Mouse (Mus musculus) stomach, embryonic 16.5 days (tissue): Measurements from ENCODE around the gene Olah. TPM values are rescaled to one million over a fixed set of nuclear protein-coding genes. Genes with fewer than 3 reads are reported as not detected.

Experiments
- ATAC-seq: fragments of 200-750 bp; cut with Nextera tagmentation; 2 replicates; pipeline ENCODE4 v1.8.0; 2017; ENCODE audit warnings: moderate number of reproducible peaks, moderate TSS enrichment; ENCODE audit not compliant: insufficient read depth, low FRiP score
- H3K27ac ChIP-seq: fragments of 300-500 bp; sonication (generic); 2 replicates; pipeline ENCODE4 v1.5.1; 2014; ENCODE audit warnings: low read length
- H3K27me3 ChIP-seq: fragments of 300-500 bp; sonication (generic); 2 replicates; pipeline ENCODE4 v1.6.1; 2014; ENCODE audit warnings: low read length, control low read depth, mixed read lengths; ENCODE audit not compliant: control insufficient read depth, insufficient read depth
- H3K36me3 ChIP-seq: fragments of 300-500 bp; sonication (generic); 2 replicates; pipeline ENCODE4 v1.6.1; 2014; ENCODE audit warnings: low read length; ENCODE audit not compliant: control insufficient read depth, insufficient read depth
- H3K4me1 ChIP-seq: fragments of 300-500 bp; sonication (generic); 2 replicates; pipeline ENCODE4 v1.6.1; 2014; ENCODE audit warnings: low read length, control low read depth, mixed read lengths; ENCODE audit not compliant: control insufficient read depth, insufficient read depth
- H3K4me2 ChIP-seq: fragments of 300-500 bp; sonication (generic); 2 replicates; pipeline ENCODE4 v1.6.1; 2014; ENCODE audit warnings: low read depth, low read length, mixed read lengths
- H3K4me3 ChIP-seq: fragments of 300-500 bp; sonication (generic); replicated peaks from 2 replicates; pipeline ENCODE4 v1.5.1; 2014; ENCODE audit warnings: mild to moderate bottlenecking, low read length
- H3K9ac ChIP-seq: fragments of 300-500 bp; sonication (generic); 2 replicates; pipeline ENCODE4 v1.6.1; 2014; ENCODE audit warnings: low read length
- H3K9me3 ChIP-seq: fragments of 300-500 bp; sonication (generic); replicated peaks from 2 replicates; pipeline ENCODE4 v1.6.1; 2016; ENCODE audit warnings: low read length, control low read depth; ENCODE audit not compliant: control insufficient read depth
- WGBS: fragments of 180-500 bp; shearing (Covaris S2); extraction: QIAGEN DNeasy Blood & Tissue Kit; methylation state at CpG from one replicate; pipeline ENCODE4 v1.1.7; 2014; 5-methylcytosine and 5-hydroxymethylcytosine counted together
- polyA plus RNA-seq: library from polyadenylated mRNA; unstranded; fragments of >200 nt; fragmentation: Nextera tagmentation; extraction: Ambion mirVana; gene quantifications from 2 replicates; pipeline ENCODE4 v1.2.1, GENCODE M21; 2015

The Olah gene
- polyA plus RNA-seq, 1 experiment from 2014 or later: not detected

GRCm38 (mm10) chr2:3420157-3420556, 23.1 kb upstream of the Olah start:
- Histone ChIP-seq H3K4me1 (peaks cover 11% of the 10 kb centered on the region), H3K4me3 (no peak overlapping the region), H3K27me3 (no peaks in the 10 kb centered on the region), H3K4me2 (no peak overlapping the region), H3K9ac (no peak overlapping the region), H3K36me3 (no peaks in the 10 kb centered on the region), H3K9me3 (no peaks in the 10 kb centered on the region), H3K27ac (no peak overlapping the region)
- 57% methylated on average over 4 of the region's 4 CpGs for WGBS
- ATAC-seq: no peak

GRCm38 (mm10) chr2:3418883-3419431, 21.9 kb upstream of the Olah start:
- H3K4me2 ChIP-seq: peak overlapping the region; percentile 74
- H3K27me3 ChIP-seq: no peaks in the 10 kb centered on the region
- H3K4me3 ChIP-seq: peak overlapping the region; percentile 55
- H3K27ac ChIP-seq: no peak overlapping the region
- peaks cover 4% of the 10 kb centered on the region; the same call in 1 of the 2 replicates for H3K4me1 ChIP-seq
- no peaks in the 10 kb centered on the region for H3K36me3 ChIP-seq
- H3K9me3 ChIP-seq: no peaks in the 10 kb centered on the region
- peak overlapping the region; percentile 49; the same call in 1 of the 2 replicates for H3K9ac ChIP-seq
- under 1% methylated on average over 38 of the region's 38 CpGs for WGBS
- ATAC-seq: peak; percentile 98

GRCm38 (mm10) chr2:3415676-3416075, 18.7 kb upstream of the Olah start:
- Histone ChIP-seq H3K9ac (no peak overlapping the region), H3K9me3 (no peaks in the 10 kb centered on the region), H3K4me3 (no peak overlapping the region), H3K27me3 (no peaks in the 10 kb centered on the region), H3K36me3 (no peaks in the 10 kb centered on the region), H3K4me1 (peaks cover 4% of the 10 kb centered on the region; the same call in 1 of the 2 replicates), H3K4me2 (no peak overlapping the region), H3K27ac (no peak overlapping the region)
- ATAC-seq: no peak
- 24% methylated on average over 1 of the region's 1 CpGs for WGBS

GRCm38 (mm10) chr2:3414241-3414640, 17.2 kb upstream of the Olah start:
- no peak for ATAC-seq
- Histone ChIP-seq H3K27ac (no peak overlapping the region), H3K9ac (no peak overlapping the region), H3K27me3 (no peaks in the 10 kb centered on the region), H3K36me3 (no peaks in the 10 kb centered on the region), H3K4me2 (no peak overlapping the region), H3K4me3 (no peak overlapping the region), H3K4me1 (peaks cover 4% of the 10 kb centered on the region; the same call in 1 of the 2 replicates), H3K9me3 (no peaks in the 10 kb centered on the region)
- WGBS: 45% methylated on average over 4 of the region's 4 CpGs

- Histone ChIP-seq H3K4me3 (no peak overlapping the region), H3K4me2 (no peak overlapping the region), H3K9me3 (no peaks in the 10 kb centered on the region), H3K4me1 (no peaks in the 10 kb centered on the region), H3K27me3 (no peaks in the 10 kb centered on the region), H3K36me3 (no peaks in the 10 kb centered on the region), H3K9ac (no peak overlapping the region), H3K27ac (no peak overlapping the region)
- ATAC-seq: no peak
- WGBS: 58% methylated on average over 7 of the region's 7 CpGs
These were observed 10.7 kb upstream of the Olah start for GRCm38 (mm10) chr2:3407756-3408155.

- no peaks in the 10 kb centered on the region for H3K27me3 ChIP-seq
- no peak overlapping the region for H3K4me2 ChIP-seq
- WGBS: 81% methylated on average over 4 of the region's 4 CpGs
- no peaks in the 10 kb centered on the region for H3K36me3 ChIP-seq
- no peak overlapping the region for H3K27ac ChIP-seq
- H3K9me3 ChIP-seq: no peaks in the 10 kb centered on the region
- no peak overlapping the region for H3K9ac ChIP-seq
- H3K4me1 ChIP-seq: no peaks in the 10 kb centered on the region
- ATAC-seq: no peak
- no peak overlapping the region for H3K4me3 ChIP-seq
These were observed 9.0 kb upstream of the Olah start for GRCm38 (mm10) chr2:3405981-3406380.

GRCm38 (mm10) chr2:3391945-3392344, 5.1 kb downstream of the Olah start:
- WGBS: 73% methylated on average over 2 of the region's 2 CpGs
- ATAC-seq: no peak

GRCm38 (mm10) chr2:3387105-3387860, 9.7 kb downstream of the Olah start:
- Histone ChIP-seq H3K27me3 (no peaks in the 10 kb centered on the region), H3K36me3 (no peaks in the 10 kb centered on the region), H3K4me3 (no peak overlapping the region), H3K4me2 (no peak overlapping the region), H3K27ac (no peak overlapping the region), H3K9me3 (no peaks in the 10 kb centered on the region), H3K9ac (no peak overlapping the region), H3K4me1 (no peaks in the 10 kb centered on the region)
- ATAC-seq: no peak
- WGBS: 83% methylated on average over 6 of the region's 6 CpGs

More at GRCm38 (mm10) chr2:3391945-3392344, 5.1 kb downstream of the Olah start:
- H3K4me1 ChIP-seq: no peaks in the 10 kb centered on the region
- H3K4me3 ChIP-seq: no peak overlapping the region
- H3K4me2 ChIP-seq: no peak overlapping the region
- H3K36me3 ChIP-seq: no peaks in the 10 kb centered on the region
- H3K9ac ChIP-seq: no peak overlapping the region
- no peak overlapping the region for H3K27ac ChIP-seq
- no peaks in the 10 kb centered on the region for H3K9me3 ChIP-seq
- H3K27me3 ChIP-seq: no peaks in the 10 kb centered on the region

GRCm38 (mm10) chr2:3365127-3365526, 31.9 kb downstream of the Olah start:
- Histone ChIP-seq H3K4me1 (no peaks in the 10 kb centered on the region), H3K9me3 (no peaks in the 10 kb centered on the region), H3K4me3 (no peak overlapping the region), H3K36me3 (no peaks in the 10 kb centered on the region), H3K27me3 (no peaks in the 10 kb centered on the region), H3K9ac (no peak overlapping the region), H3K4me2 (no peak overlapping the region), H3K27ac (no peak overlapping the region)
- no peak for ATAC-seq
- 58% methylated on average over 4 of the region's 4 CpGs for WGBS
